Mouse (Mus musculus) kidney, adult 2 months (tissue): Measurements from ENCODE around the gene Sdk1. TPM values are rescaled to one million over a fixed set of nuclear protein-coding genes. Genes with fewer than 3 reads are reported as not detected.

Experiments used
- DNase-seq: peaks from one replicate; pipeline ENCODE4 v3.0.0; 2021
- H3K27ac ChIP-seq: fragments of 200-500 bp; 2 replicates; pipeline ENCODE4 v1.5.1; 2012; ENCODE audit warnings: low read depth, low read length, control low read depth, inconsistent platforms; ENCODE audit not compliant: insufficient read depth
- H3K27me3 ChIP-seq: fragments of 200-500 bp; replicated peaks from 2 replicates; pipeline ENCODE4 v1.6.1; 2012; ENCODE audit warnings: mild to moderate bottlenecking, moderate library complexity, low read length, inconsistent platforms; ENCODE audit not compliant: control insufficient read depth, insufficient read depth
- H3K36me3 ChIP-seq: fragments of 200-500 bp; 2 replicates; pipeline ENCODE4 v1.6.1; 2012; ENCODE audit warnings: mild to moderate bottlenecking, moderate library complexity, low read length, inconsistent platforms; ENCODE audit not compliant: control insufficient read depth, insufficient read depth
- H3K4me1 ChIP-seq: fragments of 200-500 bp; 2 replicates; pipeline ENCODE4 v1.6.1; 2011; ENCODE audit warnings: low read length; ENCODE audit not compliant: control insufficient read depth, insufficient read depth
- H3K4me3 ChIP-seq: fragments of 200-500 bp; 2 replicates; pipeline ENCODE4 v1.5.1; 2011; ENCODE audit warnings: mild to moderate bottlenecking, low read depth, low read length, control low read depth; ENCODE audit not compliant: insufficient read depth
- CTCF ChIP-seq: fragments of 200-500 bp; conservative IDR thresholded peaks from 2 replicates; pipeline ENCODE4 v1.5.1; 2011; ENCODE audit warnings: low read depth, mild to moderate bottlenecking, control low read depth, low read length, moderate library complexity, mixed read lengths; ENCODE audit not compliant: insufficient read depth, insufficient read length
- POLR2A ChIP-seq: fragments of 200-500 bp; IDR thresholded peaks from one replicate; pipeline ENCODE4 v1.6.1; 2011; ENCODE audit warnings: low read depth, low read length, control low read depth
- WGBS: fragments of 180-500 bp; shearing (Covaris S2); methylation state at CpG from one replicate; pipeline ENCODE4 v1.1.7; 2018; 5-methylcytosine and 5-hydroxymethylcytosine counted together
- polyA plus RNA-seq: library from polyadenylated mRNA; depleted of rRNA; stranded (reverse); fragments of >200 nt; gene quantifications from 2 replicates; pipeline ENCODE4 v1.2.3, GENCODE M21; 2012

Sdk1 gene
- polyA plus RNA-seq, 1 experiment, result 0.63 TPM

- Histone ChIP-seq H3K27me3 (no peaks in the 10 kb centered on the region), H3K4me1 (no peaks in the 10 kb centered on the region), H3K4me3 (no peak overlapping the region), H3K36me3 (no peaks in the 10 kb centered on the region), H3K27ac (no peak overlapping the region)
- DNase-seq, result peak; percentile 66
- no peak for TF ChIP-seq CTCF
- TF ChIP-seq POLR2A, result no peak
- 45% methylated on average over 16 of the region's 16 CpGs for WGBS
Measured at GRCm38 (mm10) chr5:141902544-141903250, 661.4 kb downstream of the Sdk1 start.

- Histone ChIP-seq H3K27me3 (no peaks in the 10 kb centered on the region), H3K27ac (no peak overlapping the region), H3K4me3 (no peak overlapping the region), H3K36me3 (no peaks in the 10 kb centered on the region), H3K4me1 (no peaks in the 10 kb centered on the region)
- 62% methylated on average over 3 of the region's 3 CpGs for WGBS
- no peak for TF ChIP-seq POLR2A
- TF ChIP-seq CTCF, result no peak
- peak; percentile 59 for DNase-seq
Measured at GRCm38 (mm10) chr5:141910444-141910843, 669.2 kb downstream of the Sdk1 start.

GRCm38 (mm10) chr5:141910886-141911285 lies 669.6 kb downstream of the Sdk1 start:
- Histone ChIP-seq H3K4me3 (no peak overlapping the region), H3K36me3 (no peaks in the 10 kb centered on the region), H3K4me1 (no peaks in the 10 kb centered on the region), H3K27me3 (no peaks in the 10 kb centered on the region), H3K27ac (no peak overlapping the region)
- 50% methylated on average over 8 of the region's 8 CpGs for WGBS
- TF ChIP-seq POLR2A (no peak), CTCF (peak; percentile 38)
- peak; percentile 40 for DNase-seq

- H3K4me3 ChIP-seq, result no peak overlapping the region
- H3K36me3 ChIP-seq, result no peaks in the 10 kb centered on the region
- no peaks in the 10 kb centered on the region for H3K27me3 ChIP-seq
- no peak overlapping the region for H3K27ac ChIP-seq
- no peaks in the 10 kb centered on the region for H3K4me1 ChIP-seq
- no peak for DNase-seq
- WGBS, result 87% methylated on average over 7 of the region's 7 CpGs
- TF ChIP-seq CTCF, result no peak
- TF ChIP-seq POLR2A, result no peak
Measured at GRCm38 (mm10) chr5:141912881-141913280, 671.6 kb downstream of the Sdk1 start.

GRCm38 (mm10) chr5:141916954-141917353 lies 675.7 kb downstream of the Sdk1 start:
- H3K36me3 ChIP-seq, result no peaks in the 10 kb centered on the region
- no peaks in the 10 kb centered on the region for H3K4me1 ChIP-seq
- no peak overlapping the region for H3K27ac ChIP-seq
- 61% methylated on average over 2 of the region's 2 CpGs for WGBS
- H3K27me3 ChIP-seq, result no peaks in the 10 kb centered on the region
- TF ChIP-seq CTCF, result no peak
- TF ChIP-seq POLR2A, result no peak
- H3K4me3 ChIP-seq, result no peak overlapping the region
- DNase-seq, result peak; percentile 27

GRCm38 (mm10) chr5:141939000-141939399 lies 697.7 kb downstream of the Sdk1 start:
- Histone ChIP-seq H3K27ac (no peak overlapping the region), H3K4me3 (no peak overlapping the region), H3K36me3 (no peaks in the 10 kb centered on the region), H3K27me3 (no peaks in the 10 kb centered on the region), H3K4me1 (no peaks in the 10 kb centered on the region)
- no peak for TF ChIP-seq CTCF
- no peak for TF ChIP-seq POLR2A
- DNase-seq, result no peak
- 79% methylated on average over 9 of the region's 9 CpGs for WGBS

- TF ChIP-seq POLR2A (no peak), CTCF (no peak)
- H3K36me3 ChIP-seq, result no peaks in the 10 kb centered on the region
Measured at GRCm38 (mm10) chr5:141940636-141941035, 699.3 kb downstream of the Sdk1 start.

More at GRCm38 (mm10) chr5:141940636-141941035, 699.3 kb downstream of the Sdk1 start:
- no peak for DNase-seq
- no peaks in the 10 kb centered on the region for H3K27me3 ChIP-seq
- WGBS, result 93% methylated on average over 8 of the region's 8 CpGs
- H3K4me1 ChIP-seq, result no peaks in the 10 kb centered on the region
- H3K4me3 ChIP-seq, result no peak overlapping the region
- no peak overlapping the region for H3K27ac ChIP-seq
